Comparison of ENCODE assay signal across 8 mouse cellular contexts in the genomic region with DNA sequence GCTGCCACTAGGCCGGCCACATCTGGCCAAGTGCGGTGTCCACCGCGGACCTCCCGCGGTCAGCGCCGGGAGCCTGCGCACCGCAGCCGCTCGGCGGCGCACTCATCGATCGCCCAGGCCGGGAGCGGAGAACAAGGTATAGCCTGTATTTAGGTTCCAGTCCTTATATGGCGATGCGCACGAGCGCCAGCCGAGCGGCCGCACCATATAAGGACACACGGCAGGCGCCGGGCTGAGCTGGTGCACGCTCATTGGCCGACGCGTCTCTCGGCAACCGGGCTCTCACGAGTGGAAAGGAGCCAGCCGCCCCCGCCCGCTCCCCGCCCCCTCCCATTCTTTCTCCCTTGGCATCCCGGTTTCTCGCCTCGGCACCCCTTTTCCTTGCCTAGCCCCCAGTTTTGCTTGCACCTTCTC. TPM values are rescaled to one million over a fixed set of nuclear protein-coding genes. Genes with fewer than 3 reads are reported as not detected.
DNase-seq lines count a peak whose midpoint lies in the region; ATAC-seq and TF ChIP-seq lines count a peak whose summit lies in the region.

No protein-coding gene starts in this region.

- peaks cover 30% of the 10 kb centered on the region for H3K4me1 ChIP-seq in intestine, postnatal 0 days (replicated peaks; ENCODE audit: control insufficient read depth, insufficient read depth, low read length)
- peaks cover 66% of the 10 kb centered on the region for H3K4me1 ChIP-seq in limb, embryonic 15.5 days
- H3K4me1 ChIP-seq in midbrain, embryonic 16.5 days (ENCODE audit: control insufficient read depth, insufficient read depth, low read length): peaks cover 46% of the 10 kb centered on the region

- intact Hi-C loops in gastrocnemius, adult 2 months (cut with DNase I): loop anchor here (2.0 kb wide), 1 partner anchor 138 kb away; no protein-coding TSS in a partner anchor

- peaks cover 76% of the 10 kb centered on the region for H3K27me3 ChIP-seq in intestine, postnatal 0 days (replicated peaks; ENCODE audit: control insufficient read depth, insufficient read depth, low read length)
- peaks cover 82% of the 10 kb centered on the region for H3K27me3 ChIP-seq in limb, embryonic 15.5 days
- peaks cover 28% of the 10 kb centered on the region for H3K27me3 ChIP-seq in midbrain, embryonic 16.5 days (ENCODE audit: control insufficient read depth, insufficient read depth, low read depth, low read length)

- peak overlapping the region; percentile 64 for H3K4me3 ChIP-seq in gastrocnemius, adult 2 months
- H3K4me3 ChIP-seq in intestine, postnatal 0 days (ENCODE audit: low read depth, low read length): peak overlapping the region; percentile 33
- peak overlapping the region; percentile 41 for H3K4me3 ChIP-seq in limb, embryonic 15.5 days
- peak overlapping the region; percentile 46 for H3K4me3 ChIP-seq in midbrain, embryonic 16.5 days (ENCODE audit: low read depth, low read length)

- ATAC-seq in intestine, postnatal 0 days: peak; percentile 73
- ATAC-seq in limb, embryonic 15.5 days (ENCODE audit: insufficient number of reproducible peaks, low FRiP score, low TSS enrichment, low read depth): peak; percentile 86
- ATAC-seq in midbrain, embryonic 16.5 days: peak; percentile 92

- no peak overlapping the region; the same call in 1 of the 2 replicates for H3K9ac ChIP-seq in intestine, postnatal 0 days (ENCODE audit: low read depth, low read length)
- no peak overlapping the region for H3K9ac ChIP-seq in limb, embryonic 15.5 days
- H3K9ac ChIP-seq in midbrain, embryonic 16.5 days (ENCODE audit: low read depth, low read length): peak overlapping the region; percentile 92

- peak; percentile 77 for DNase-seq in gastrocnemius, adult 2 months
- no peak for DNase-seq in gastrocnemius, adult 8-10 months (ENCODE audit: low spot score in 2 of 2)
- DNase-seq in cerebellum, postnatal 36 days: peak; percentile 81 to 86
- DNase-seq in heart, adult 11 months: peak; percentile 98
- DNase-seq in spleen, postnatal 4 days (ENCODE audit: low spot score in 2 of 2): peak; percentile 70 to 82

- H3K4me2 ChIP-seq in intestine, postnatal 0 days (replicated peaks; ENCODE audit: low read depth): peak overlapping the region; percentile 69
- peak overlapping the region; percentile 92 for H3K4me2 ChIP-seq in limb, embryonic 15.5 days
- peak overlapping the region; percentile 97 for H3K4me2 ChIP-seq in midbrain, embryonic 16.5 days (ENCODE audit: low read length)

- peak; percentile 27; the same call in 1 of the 2 replicates for TF ChIP-seq CTCF in gastrocnemius, adult 2 months (IDR thresholded peaks at IDR 0.05)
- peak; percentile 67 for TF ChIP-seq CTCF in intestine, postnatal 0 days (IDR thresholded peaks at IDR 0.05; ENCODE audit: low read depth)

- no peaks in the 10 kb centered on the region for H3K36me3 ChIP-seq in intestine, postnatal 0 days (ENCODE audit: control insufficient read depth, insufficient read depth)
- H3K36me3 ChIP-seq in limb, embryonic 15.5 days: no peaks in the 10 kb centered on the region
- no peaks in the 10 kb centered on the region for H3K36me3 ChIP-seq in midbrain, embryonic 16.5 days (ENCODE audit: control insufficient read depth, insufficient read depth, low read length)

- no peaks in the 10 kb centered on the region for H3K9me3 ChIP-seq in intestine, postnatal 0 days (ENCODE audit: control insufficient read depth)
- H3K9me3 ChIP-seq in limb, embryonic 15.5 days: no peaks in the 10 kb centered on the region
- no peaks in the 10 kb centered on the region for H3K9me3 ChIP-seq in midbrain, embryonic 16.5 days (replicated peaks; ENCODE audit: control insufficient read depth, low read length, poor library complexity, severe bottlenecking)

- under 1% methylated on average over 34 of the region's 42 CpGs for WGBS in intestine, postnatal 0 days
- WGBS in limb, embryonic 15.5 days: under 1% methylated on average over 35 of the region's 42 CpGs
- under 1% methylated on average over 38 of the region's 42 CpGs for WGBS in midbrain, embryonic 16.5 days

- H3K27ac ChIP-seq in gastrocnemius, adult 2 months: no peak overlapping the region
- H3K27ac ChIP-seq in intestine, postnatal 0 days (ENCODE audit: low read depth, low read length): peak overlapping the region; percentile 41; the same call in 1 of the 2 replicates
- peak overlapping the region; percentile 50; the same call in 1 of the 2 replicates for H3K27ac ChIP-seq in limb, embryonic 15.5 days
- peak overlapping the region; percentile 94 for H3K27ac ChIP-seq in midbrain, embryonic 16.5 days (ENCODE audit: low read length)

RNA-seq across cellular contexts. Expression of gene Cbx8, which starts 12.5 kb away (rescaled TPM):
- 1 to 10 TPM; 1.5 to 1.6 TPM for total RNA-seq in gastrocnemius, adult 2 months (2021)
- 1 to 10 TPM; 1.1 to 3.3 (median 2.5) TPM for total RNA-seq in gastrocnemius, adult 8-10 months (2022)
- polyA plus RNA-seq in intestine, postnatal 0 days (2015; fragmentation: Nextera tagmentation; extraction: Ambion mirVana): 6.4 and 6.6 TPM in 2 replicates
- polyA plus RNA-seq in limb, embryonic 15.5 days (2015; fragmentation: Nextera tagmentation; extraction: Ambion mirVana): 8.9 and 9.6 TPM in 2 replicates
- 8.5 and 8.6 TPM in 2 replicates for polyA plus RNA-seq in midbrain, embryonic 16.5 days (2015; fragmentation: Nextera tagmentation; extraction: Ambion mirVana)

RNA-seq across cellular contexts. Expression of gene Cbx2, which starts 30.5 kb away (rescaled TPM):
- under 1 TPM; 0.69 to 0.95 TPM for total RNA-seq in gastrocnemius, adult 2 months (2021)
- 1 to 10 TPM in 1 of 4 experiments, under 1 TPM in 3; 0.29 to 1.1 (median 0.68) TPM for total RNA-seq in gastrocnemius, adult 8-10 months (2022)
- 4.9 TPM in 2 replicates for polyA plus RNA-seq in intestine, postnatal 0 days (2015; fragmentation: Nextera tagmentation; extraction: Ambion mirVana)
- 30.4 and 32.3 TPM in 2 replicates for polyA plus RNA-seq in limb, embryonic 15.5 days (2015; fragmentation: Nextera tagmentation; extraction: Ambion mirVana)
- polyA plus RNA-seq in midbrain, embryonic 16.5 days (2015; fragmentation: Nextera tagmentation; extraction: Ambion mirVana): 13.3 and 18.0 TPM in 2 replicates

RNA-seq across cellular contexts. Expression of gene Cbx4, which starts 32.8 kb away (rescaled TPM):
- total RNA-seq in gastrocnemius, adult 2 months (2021): 1 to 10 TPM; 2.1 to 2.2 TPM
- total RNA-seq in gastrocnemius, adult 8-10 months (2022): 1 to 10 TPM; 2.1 to 3.0 (median 2.2) TPM
- polyA plus RNA-seq in intestine, postnatal 0 days (2015; fragmentation: Nextera tagmentation; extraction: Ambion mirVana): 6.5 and 7.6 TPM in 2 replicates
- polyA plus RNA-seq in limb, embryonic 15.5 days (2015; fragmentation: Nextera tagmentation; extraction: Ambion mirVana): 13.8 and 16.4 TPM in 2 replicates
- 23.9 and 25.6 TPM in 2 replicates for polyA plus RNA-seq in midbrain, embryonic 16.5 days (2015; fragmentation: Nextera tagmentation; extraction: Ambion mirVana)

Comparison
In these comparisons a context has a peak if more than half of its experiments do, and no peak if none do; other contexts are left out.
1. DNase-seq: peak in gastrocnemius, adult 2 months (single experiment), cerebellum, postnatal 36 days (2 of 2), heart, adult 11 months (single experiment) and spleen, postnatal 4 days (2 of 2); none in gastrocnemius, adult 8-10 months (0 of 2).
2. Peak in every context shown above with its lines, with median percentiles within 50 percentile points of each other: H3K4me3 ChIP-seq, ATAC-seq and H3K4me2 ChIP-seq.